Mouse (Mus musculus): ENCODE data around the gene Cngb1.

GRCm38 (mm10) chr8:95302410-95302809 lies 4.0 kb downstream of the Cngb1 start:
- TF ChIP-seq CTCF (IDR thresholded peaks at IDR 0.05; ENCODE audit: low read depth) (peak; percentile 75), EP300 (IDR thresholded peaks at IDR 0.05; ENCODE audit: low read depth) (no peak)
